Mouse (Mus musculus) adrenal gland, postnatal 36 days (tissue): Measurements from ENCODE around the gene Bola3. TPM values are rescaled to one million over a fixed set of nuclear protein-coding genes. Genes with fewer than 3 reads are reported as not detected.

Experiments
- DNase-seq, 2 experiments: peaks; one replicate each; pipeline ENCODE4 v3.0.0; 2021; ENCODE audit warnings: mixed read lengths in 1 of 2
- microRNA-seq: library from miRNA; unstranded; fragments of <30 nt; microRNA quantifications from one replicate; pipeline ENCODE4 v1.2.0, GENCODE M21; 2021
- total RNA-seq, 2 experiments: library from RNA; stranded (reverse); gene quantifications; 2 replicates each; pipeline ENCODE4 v1.2.3; 2021

Gene Bola3
- total RNA-seq, 2 experiments from 2014 or later: 177 to 218 TPM

- DNase-seq: no peak
Measured at GRCm38 (mm10) chr6:83395544-83396229, 46.7 kb downstream of the Bola3 start.

GRCm38 (mm10) chr6:83396711-83397110 lies 47.8 kb downstream of the Bola3 start:
- DNase-seq: no peak

GRCm38 (mm10) chr6:83397728-83398127 lies 48.8 kb downstream of the Bola3 start:
- DNase-seq: no peak

DNA sequence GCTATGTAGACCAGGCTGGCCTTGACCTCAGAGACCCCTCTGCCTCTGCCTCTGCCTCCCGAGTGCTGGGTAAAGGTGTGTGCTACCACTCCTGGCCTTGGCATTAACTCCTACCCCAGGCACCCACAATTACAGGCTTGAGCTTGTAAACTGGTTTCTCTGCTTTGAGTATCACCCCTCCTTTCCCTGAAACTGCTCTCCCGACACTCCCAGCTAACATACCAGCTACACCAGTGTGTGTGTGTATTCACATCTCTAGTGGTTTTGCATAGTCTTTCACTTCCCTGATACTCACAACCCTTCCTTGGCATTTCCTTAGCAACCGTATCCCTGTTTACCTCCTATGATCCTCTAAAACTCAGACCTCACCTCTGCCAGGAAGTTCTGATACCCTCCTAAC lies 50.8 kb downstream of the Bola3 start:
- DNase-seq: no peak

DNA sequence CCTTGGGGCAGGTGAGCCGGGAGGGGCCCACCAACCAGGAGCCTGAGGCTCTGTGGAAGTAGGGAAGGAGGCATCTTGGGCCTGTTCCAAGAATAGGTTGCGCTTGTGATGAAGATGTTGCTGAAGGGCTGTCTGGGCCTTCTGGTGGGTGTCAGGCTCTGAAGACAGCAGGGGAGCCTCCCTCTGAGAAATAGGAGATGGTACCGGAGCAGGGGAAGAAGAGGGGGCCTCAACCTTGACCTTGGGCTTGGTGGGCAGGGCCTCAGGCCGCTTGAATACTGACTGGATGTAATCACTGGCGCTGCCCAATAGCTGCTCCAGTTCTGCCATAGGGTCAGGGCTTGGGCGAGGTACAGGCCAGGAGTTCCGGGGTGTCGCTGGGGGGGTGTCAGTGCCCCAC lies 54.5 kb downstream of the Bola3 start:
- DNase-seq: no peak

- DNase-seq: no peak
Measured at GRCm38 (mm10) chr6:83404571-83404970, 55.6 kb downstream of the Bola3 start.

DNA sequence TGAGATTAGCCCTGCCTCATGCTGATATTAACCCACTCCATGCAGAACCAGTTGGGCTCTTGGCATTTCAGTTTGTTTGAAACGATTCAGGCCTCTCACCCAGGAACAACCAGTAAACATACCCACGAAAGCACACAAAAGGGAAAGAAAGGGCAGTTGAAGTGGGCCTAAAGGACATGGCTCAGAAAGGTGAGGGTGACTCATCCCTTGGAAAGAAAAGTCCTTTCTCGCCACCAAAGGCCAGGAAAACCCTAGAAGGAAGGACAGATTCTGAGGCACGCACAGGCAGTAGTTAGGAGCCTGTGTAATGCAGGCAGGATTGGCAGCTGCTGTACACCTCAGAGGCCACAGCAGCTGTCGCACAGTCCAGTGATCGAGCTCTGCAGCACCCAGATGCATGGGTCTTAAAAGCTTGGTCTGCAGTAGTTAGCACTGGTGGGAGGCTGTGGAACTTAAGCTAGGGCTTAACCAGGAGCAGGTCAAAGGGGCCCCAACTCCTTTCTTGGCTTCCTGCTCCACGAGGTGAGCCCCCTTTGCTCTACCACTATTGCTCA lies 56.6 kb downstream of the Bola3 start:
- DNase-seq: peak in 1 of 2 experiments; percentile 24

GRCm38 (mm10) chr6:83408510-83408909 lies 59.6 kb downstream of the Bola3 start:
- DNase-seq: no peak

Small RNA genes within 50 kb of the gene (microRNA-seq; reads per million reads assigned to microRNA genes)
- gene Mir6374: not detected

Other genes with a start within 250 kb of the Bola3 start
- gene Ccdc142, start 247.5 kb upstream of the Bola3 start, total RNA-seq: 1 to 10 TPM; 3.6 to 4.1 TPM
- gene Gm42688, start 247.5 kb upstream of the Bola3 start, total RNA-seq: 1 to 10 TPM; 5.2 to 5.9 TPM
- gene Mrpl53, start 240.1 kb upstream of the Bola3 start, total RNA-seq: 100 to 1,000 TPM; 103 to 109 TPM
- gene Mogs, start 233.7 kb upstream of the Bola3 start, total RNA-seq: 10 to 100 TPM; 58.3 to 77.1 TPM
- gene Wbp1, start 227.6 kb upstream of the Bola3 start, total RNA-seq: 10 to 100 TPM; 69.8 to 90.1 TPM
- gene Ino80b, start 223.7 kb upstream of the Bola3 start, total RNA-seq: 10 to 100 TPM; 22.4 to 25.2 TPM
- gene Rtkn, start 213.7 kb upstream of the Bola3 start, total RNA-seq: 10 to 100 TPM in 1 of 2 experiments, 1 to 10 TPM in 1; 5.1 to 14.0 TPM
- 1 to 10 TPM; 1.8 to 3.1 TPM for gene Wdr54, start 192.8 kb upstream of the Bola3 start, total RNA-seq
- under 1 TPM; 0.43 to 0.66 TPM for gene 1700003E16Rik, start 192.7 kb upstream of the Bola3 start, total RNA-seq
- 100 to 1,000 TPM; 127 to 132 TPM for gene Dctn1, start 183.2 kb upstream of the Bola3 start, total RNA-seq
- gene Slc4a5, start 129.3 kb upstream of the Bola3 start, total RNA-seq: under 1 TPM; 0.07 to 0.17 TPM
- gene Mthfd2, start 23.2 kb upstream of the Bola3 start, total RNA-seq: 10 to 100 TPM; 19.1 to 40.5 TPM
- 10 to 100 TPM; 76.4 to 78.4 TPM for gene Mob1a, start 23.1 kb upstream of the Bola3 start, total RNA-seq
- gene Tet3, start 109.9 kb downstream of the Bola3 start, total RNA-seq: 10 to 100 TPM; 25.2 to 38.5 TPM
- 10 to 100 TPM; 44.5 to 47.5 TPM for gene Dguok, start 157.8 kb downstream of the Bola3 start, total RNA-seq
- under 1 TPM; 0.30 to 0.76 TPM for gene Actg2, start 187.1 kb downstream of the Bola3 start, total RNA-seq
- 10 to 100 TPM; 21.3 to 22.0 TPM for gene Stambp, start 223.6 kb downstream of the Bola3 start, total RNA-seq